Mouse (Mus musculus) stomach, embryonic 14.5 days (tissue): ENCODE measurements at regions not wholly inside any gene's neighbourhood (a gene's known extent, or its start where the extent isn't known, plus 50 kb on each side); places are given as distances from the start of the nearest gene placed in this dataset.

Experiments
- ATAC-seq: fragments of 200-750 bp; cut with Nextera tagmentation; 2 replicates; pipeline ENCODE4 v1.8.0; 2017; ENCODE audit warnings: low read depth, moderate TSS enrichment; ENCODE audit not compliant: insufficient number of reproducible peaks, insufficient read depth, low FRiP score
- H3K27ac ChIP-seq: fragments of 300-500 bp; sonication (generic); 2 replicates; pipeline ENCODE4 v1.5.1; 2014; ENCODE audit warnings: mild to moderate bottlenecking, low read length, moderate library complexity, mixed read lengths
- H3K27me3 ChIP-seq: fragments of 300-500 bp; sonication (generic); 2 replicates; pipeline ENCODE4 v1.6.1; 2014; ENCODE audit warnings: low read length, control low read depth, mixed read lengths; ENCODE audit not compliant: control insufficient read depth, insufficient read depth
- H3K36me3 ChIP-seq: fragments of 300-500 bp; sonication (generic); 2 replicates; pipeline ENCODE4 v1.6.1; 2014; ENCODE audit warnings: mild to moderate bottlenecking, control low read depth, low read length, moderate library complexity, mixed read lengths; ENCODE audit not compliant: control insufficient read depth, insufficient read depth
- H3K4me1 ChIP-seq: fragments of 300-500 bp; sonication (generic); 2 replicates; pipeline ENCODE4 v1.6.1; 2014; ENCODE audit warnings: low read length, control low read depth, mixed read lengths; ENCODE audit not compliant: control insufficient read depth, insufficient read depth
- H3K4me2 ChIP-seq: fragments of 300-500 bp; sonication (generic); replicated peaks from 2 replicates; pipeline ENCODE4 v1.6.1; 2014; ENCODE audit warnings: low read depth, low read length, control low read depth
- H3K4me3 ChIP-seq: fragments of 300-500 bp; sonication (generic); 2 replicates; pipeline ENCODE4 v1.5.1; 2014; ENCODE audit warnings: low read depth, low read length, control low read depth
- H3K9ac ChIP-seq: fragments of 300-500 bp; sonication (generic); replicated peaks from 2 replicates; pipeline ENCODE4 v1.6.1; 2014; ENCODE audit warnings: low read depth, mild to moderate bottlenecking, control low read depth, low read length, moderate library complexity, mixed read lengths
- H3K9me3 ChIP-seq: fragments of 300-500 bp; sonication (generic); 2 replicates; pipeline ENCODE4 v1.6.1; 2016; ENCODE audit warnings: low read depth, low read length, control low read depth; ENCODE audit not compliant: control insufficient read depth
- WGBS: fragments of 180-500 bp; shearing (Covaris S2); extraction: QIAGEN DNeasy Blood & Tissue Kit; methylation state at CpG from one replicate; pipeline ENCODE4 v1.1.7; 2014; 5-methylcytosine and 5-hydroxymethylcytosine counted together

DNA sequence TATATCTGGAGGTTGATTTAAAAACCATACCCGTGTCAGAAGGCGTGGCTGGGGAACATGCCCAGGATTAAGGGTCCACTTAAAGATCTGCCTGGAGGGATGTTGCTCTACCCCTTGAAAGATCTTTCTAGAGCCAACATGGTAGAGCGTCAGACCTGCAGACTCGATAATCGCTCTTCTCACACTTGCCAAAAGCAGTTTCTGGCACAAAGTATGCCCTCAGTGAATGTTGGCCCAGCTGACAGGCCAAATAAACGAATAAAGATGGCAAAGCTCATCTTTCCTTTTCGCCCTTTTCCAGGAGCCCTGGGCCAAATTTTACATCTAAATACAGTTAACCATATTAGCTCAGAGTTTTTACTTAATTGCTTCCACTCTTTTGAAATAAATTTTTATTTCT, 118.4 kb upstream of the Gsc start:
- H3K36me3 ChIP-seq = no peaks in the 10 kb centered on the region
- H3K4me3 ChIP-seq = no peak overlapping the region
- H3K9me3 ChIP-seq = no peaks in the 10 kb centered on the region
- no peak for ATAC-seq
- no peak overlapping the region for H3K9ac ChIP-seq
- no peak overlapping the region for H3K27ac ChIP-seq
- 79% methylated on average over 7 of the region's 7 CpGs for WGBS
- H3K27me3 ChIP-seq = no peaks in the 10 kb centered on the region
- no peak overlapping the region for H3K4me2 ChIP-seq
- no peaks in the 10 kb centered on the region for H3K4me1 ChIP-seq

DNA sequence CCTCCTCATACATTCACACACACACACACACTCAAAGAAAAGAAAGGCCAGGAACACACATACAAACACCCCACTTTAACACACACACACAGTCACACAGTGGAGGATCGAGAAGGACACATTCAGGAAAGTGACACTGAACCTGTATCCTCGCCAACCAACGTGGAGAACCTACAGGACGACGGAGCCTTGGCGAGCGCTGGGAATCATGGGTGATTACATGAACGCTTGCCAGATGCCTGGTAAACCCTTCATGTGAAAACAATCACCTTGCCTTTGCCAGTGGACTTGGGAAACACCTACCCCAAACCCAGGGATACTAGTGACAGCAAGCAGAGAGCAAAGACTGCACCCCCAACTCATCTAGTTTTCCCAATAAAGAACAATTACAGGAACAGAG, 117.2 kb upstream of the Gsc start:
- Histone ChIP-seq H3K27ac (no peak overlapping the region), H3K9ac (no peak overlapping the region), H3K27me3 (no peaks in the 10 kb centered on the region), H3K4me3 (no peak overlapping the region), H3K9me3 (no peaks in the 10 kb centered on the region), H3K4me1 (no peaks in the 10 kb centered on the region), H3K4me2 (no peak overlapping the region), H3K36me3 (no peaks in the 10 kb centered on the region)
- ATAC-seq = no peak
- 86% methylated on average over 8 of the region's 8 CpGs for WGBS

DNA sequence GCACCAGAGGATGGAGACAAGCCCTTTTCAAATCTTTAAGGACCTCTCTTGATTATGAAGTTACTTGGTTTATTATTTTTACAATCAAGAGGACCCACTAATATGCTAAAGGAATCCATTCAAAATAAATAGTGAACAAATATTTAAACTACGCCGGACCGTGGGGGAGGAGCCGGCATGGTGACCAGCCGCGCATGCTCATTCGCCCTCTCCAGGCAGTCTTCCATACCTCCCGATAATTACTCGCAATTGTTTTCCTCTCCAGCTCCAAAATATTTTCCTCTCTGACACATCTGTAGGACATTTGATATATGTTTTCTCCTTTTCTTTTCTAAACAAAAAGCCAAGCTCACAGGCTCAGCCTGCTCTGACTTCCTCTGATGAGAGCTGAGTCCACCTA, 111.3 kb upstream of the Gsc start:
- WGBS = 55% methylated on average over 9 of the region's 9 CpGs
- Histone ChIP-seq H3K9me3 (no peaks in the 10 kb centered on the region), H3K36me3 (no peaks in the 10 kb centered on the region), H3K4me3 (0 out of 2 replicates have a peak overlapping the region, but pooled peaks have one; percentile 2), H3K9ac (no peak overlapping the region), H3K27me3 (no peaks in the 10 kb centered on the region), H3K4me2 (0 out of 2 replicates have a peak overlapping the region, but pooled peaks have one; percentile 10), H3K4me1 (no peaks in the 10 kb centered on the region), H3K27ac (no peak overlapping the region)
- no peak for ATAC-seq

DNA sequence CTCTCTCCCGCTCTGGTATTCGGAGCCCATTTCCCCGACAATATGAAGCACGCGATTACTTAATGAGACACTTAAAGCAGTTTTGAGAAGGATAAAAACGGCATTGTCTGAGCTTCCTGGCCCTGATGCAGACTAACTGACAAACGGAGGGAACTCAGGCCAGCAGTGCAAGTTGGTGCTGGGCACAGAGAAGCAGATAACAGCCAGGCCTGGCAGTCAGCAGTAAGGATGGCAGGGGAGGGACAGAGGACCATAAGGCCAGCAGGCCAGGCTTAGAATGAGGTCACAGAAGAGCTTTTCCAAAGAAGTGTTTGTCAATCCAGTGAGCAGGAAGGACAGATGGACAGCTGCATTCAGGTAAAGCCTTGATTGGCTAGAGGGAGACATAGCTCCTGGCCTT, 107.7 kb upstream of the Gsc start:
- Histone ChIP-seq H3K4me2 (no peak overlapping the region), H3K27me3 (no peaks in the 10 kb centered on the region), H3K4me1 (no peaks in the 10 kb centered on the region), H3K9me3 (no peaks in the 10 kb centered on the region), H3K36me3 (no peaks in the 10 kb centered on the region), H3K4me3 (no peak overlapping the region), H3K27ac (no peak overlapping the region), H3K9ac (no peak overlapping the region)
- 49% methylated on average over 7 of the region's 7 CpGs for WGBS
- ATAC-seq = no peak

DNA sequence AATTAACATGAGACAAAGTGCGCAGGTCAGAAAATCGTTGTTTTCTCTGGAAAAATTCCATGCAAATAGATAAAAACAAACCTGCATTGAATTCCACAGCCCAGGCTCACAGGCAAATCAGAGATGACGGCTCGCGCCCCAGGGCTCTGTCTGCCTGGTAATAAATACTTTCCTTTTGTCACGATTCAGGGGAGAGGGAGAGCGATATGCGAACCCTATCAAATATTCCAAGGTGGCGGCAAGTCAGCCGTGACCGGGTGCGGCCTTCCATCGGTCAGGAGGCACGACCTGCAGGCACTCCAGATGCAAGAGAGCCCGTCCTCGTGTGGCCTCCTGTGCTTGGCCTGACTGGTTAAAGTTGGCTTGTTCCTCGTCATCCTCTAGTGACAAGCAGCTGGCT, 94.5 kb upstream of the Gsc start:
- no peaks in the 10 kb centered on the region for H3K27me3 ChIP-seq
- 80% methylated on average over 17 of the region's 17 CpGs for WGBS
- no peaks in the 10 kb centered on the region for H3K36me3 ChIP-seq
- no peaks in the 10 kb centered on the region for H3K4me1 ChIP-seq
- H3K9ac ChIP-seq = no peak overlapping the region
- ATAC-seq = no peak
- no peak overlapping the region for H3K4me3 ChIP-seq
- H3K27ac ChIP-seq = no peak overlapping the region
- no peak overlapping the region for H3K4me2 ChIP-seq
- H3K9me3 ChIP-seq = no peaks in the 10 kb centered on the region

DNA sequence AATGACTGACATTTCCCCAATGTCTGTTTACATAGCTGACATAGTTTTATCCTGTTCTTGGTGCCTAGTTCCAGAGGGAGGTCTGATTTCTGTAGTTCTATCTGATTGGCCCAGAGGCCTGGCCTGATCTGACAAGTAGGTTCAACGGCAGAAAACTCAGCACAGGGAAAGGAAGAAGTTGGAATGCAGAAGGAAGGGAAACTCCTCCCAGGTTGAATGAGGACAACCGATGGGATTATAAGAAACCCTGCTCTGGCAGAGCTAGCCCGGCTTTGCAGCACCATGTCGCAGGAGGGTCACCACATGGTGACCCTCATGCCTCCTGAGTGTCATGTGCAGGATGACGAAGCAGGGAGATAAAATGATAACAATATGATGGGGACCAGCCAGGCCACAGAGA, 89.8 kb upstream of the Gsc start:
- ATAC-seq = no peak
- H3K9ac ChIP-seq = no peak overlapping the region
- WGBS = 44% methylated on average over 5 of the region's 5 CpGs

DNA sequence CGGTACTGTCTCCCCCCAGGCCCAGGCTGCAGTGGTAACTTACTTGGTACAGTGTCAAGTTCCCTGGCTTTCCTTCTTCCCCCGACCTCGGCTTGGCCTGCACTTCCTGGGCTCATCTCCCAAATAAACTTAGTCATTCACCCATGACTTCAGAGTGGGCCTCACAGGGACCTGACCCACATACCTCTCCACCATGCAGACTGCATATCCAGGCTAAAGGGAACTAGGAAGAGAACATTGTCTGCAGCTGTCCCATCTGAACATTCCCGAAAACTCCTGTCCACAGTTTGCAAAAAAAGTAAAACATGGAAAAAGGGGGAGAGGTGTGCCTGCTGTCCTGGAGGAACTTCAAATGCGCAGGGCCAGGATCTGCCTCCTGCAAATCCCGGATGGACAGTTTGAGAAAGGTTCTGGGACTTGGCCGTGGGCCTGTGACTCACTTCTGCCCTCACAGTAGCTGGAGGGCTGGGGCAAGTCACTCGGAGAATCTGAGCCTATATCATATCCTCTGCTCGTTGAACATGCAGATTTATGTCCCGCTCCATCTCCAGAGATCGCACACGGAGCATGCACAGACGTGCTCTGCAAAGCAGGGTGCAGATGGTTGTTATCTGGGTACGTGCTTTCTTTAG, 87.9 kb upstream of the Gsc start:
- Histone ChIP-seq H3K27ac (no peak overlapping the region), H3K4me1 (no peaks in the 10 kb centered on the region), H3K9me3 (no peaks in the 10 kb centered on the region), H3K4me2 (no peak overlapping the region), H3K36me3 (no peaks in the 10 kb centered on the region), H3K27me3 (no peaks in the 10 kb centered on the region), H3K9ac (no peak overlapping the region), H3K4me3 (no peak overlapping the region)
- 48% methylated on average over 14 of the region's 14 CpGs for WGBS
- ATAC-seq = no peak

More for the DNA sequence above, 89.8 kb upstream of the Gsc start:
- Histone ChIP-seq H3K4me1 (no peaks in the 10 kb centered on the region), H3K4me3 (no peak overlapping the region), H3K27me3 (no peaks in the 10 kb centered on the region), H3K27ac (no peak overlapping the region), H3K4me2 (no peak overlapping the region), H3K36me3 (no peaks in the 10 kb centered on the region), H3K9me3 (no peaks in the 10 kb centered on the region)

GRCm38 (mm10) chr12:104557761-104558160, 84.6 kb upstream of the Gsc start:
- no peak overlapping the region for H3K27ac ChIP-seq

GRCm38 (mm10) chr12:104557307-104557706, 84.2 kb upstream of the Gsc start:
- Histone ChIP-seq H3K27me3 (no peaks in the 10 kb centered on the region), H3K4me3 (no peak overlapping the region), H3K9ac (no peak overlapping the region), H3K9me3 (no peaks in the 10 kb centered on the region), H3K36me3 (no peaks in the 10 kb centered on the region), H3K4me1 (no peaks in the 10 kb centered on the region), H3K27ac (peak overlapping the region; percentile 61; the same call in 1 of the 2 replicates), H3K4me2 (no peak overlapping the region)
- ATAC-seq = no peak
- 40% methylated on average over 10 of the region's 10 CpGs for WGBS

More at GRCm38 (mm10) chr12:104557761-104558160, 84.6 kb upstream of the Gsc start:
- ATAC-seq = peak; percentile 59; the same call in 1 of the 2 replicates
- Histone ChIP-seq H3K4me3 (no peak overlapping the region), H3K9ac (no peak overlapping the region), H3K4me2 (no peak overlapping the region), H3K36me3 (no peaks in the 10 kb centered on the region), H3K9me3 (no peaks in the 10 kb centered on the region), H3K27me3 (no peaks in the 10 kb centered on the region), H3K4me1 (no peaks in the 10 kb centered on the region)
- 46% methylated on average over 4 of the region's 4 CpGs for WGBS
